Comparison of ENCODE assay signal across 12 mouse cellular contexts in the genomic region with DNA sequence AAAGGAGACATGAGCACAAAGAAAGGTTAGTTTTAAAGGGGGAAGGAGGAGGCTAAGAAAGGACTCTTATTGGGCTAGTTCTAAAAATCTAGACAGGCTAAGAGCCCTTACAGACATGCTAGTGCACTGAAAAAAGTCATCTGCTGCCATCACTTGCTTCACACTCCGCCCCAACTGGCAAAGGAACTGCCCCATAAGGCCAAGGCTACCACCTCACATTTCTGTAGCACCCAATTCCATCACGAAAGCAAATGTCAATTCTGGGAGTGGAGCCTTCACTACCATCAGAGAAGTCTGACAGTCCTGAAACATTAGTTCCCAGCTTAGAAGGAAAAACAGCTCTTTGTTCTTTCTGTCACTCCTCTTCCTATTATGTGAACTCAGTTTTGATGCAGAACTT. TPM values are rescaled to one million over a fixed set of nuclear protein-coding genes. Genes with fewer than 3 reads are reported as not detected.
DNase-seq lines count a peak whose midpoint lies in the region; ATAC-seq lines count a peak whose summit lies in the region.
"Had no signal": no experiment of that assay in that cellular context is flagged by ENCODE, and none has a peak within 500 bp of the region (broad histone marks: within the 10 kb centered on the region; RNA-seq: fewer than 3 reads in every experiment).

No protein-coding gene starts in this region.

- ATAC-seq in heart, embryonic 13.5 days (ENCODE audit: extremely low read depth, insufficient number of reproducible peaks, low FRiP score, low TSS enrichment) = no peak
- ATAC-seq in neural tube, embryonic 12.5 days (ENCODE audit: low FRiP score, low read depth) = no peak
- ATAC-seq in lung, embryonic 16.5 days (ENCODE audit: low read depth) = no peak
- ATAC-seq in neural tube, embryonic 15.5 days (ENCODE audit: low FRiP score) = no peak
- ATAC-seq: liver, postnatal 0 days had no signal

- H3K4me1 ChIP-seq in heart, embryonic 13.5 days = peaks cover 47% of the 10 kb centered on the region
- peaks cover 35% of the 10 kb centered on the region for H3K4me1 ChIP-seq in neural tube, embryonic 12.5 days
- H3K4me1 ChIP-seq in lung, embryonic 16.5 days (replicated peaks; ENCODE audit: control insufficient read depth, insufficient read depth, low read length) = peaks cover 43% of the 10 kb centered on the region
- H3K4me1 ChIP-seq in neural tube, embryonic 15.5 days = peaks cover 48% of the 10 kb centered on the region

- DNase-seq in heart, adult 8-10 months (ENCODE audit: low spot score) = no peak
- no peak for DNase-seq in neural tube, embryonic 10.5 days (ENCODE audit: extremely low spot score, low spot score)
- DNase-seq in cerebellum, adult 9-10 months = no peak
- DNase-seq in layer of hippocampus, adult 9-10 months (ENCODE audit: low spot score) = no peak
- DNase-seq: cerebellum, adult 9-11 months; liver, postnatal 0 days; thymus, postnatal 14 days had no signal

- no peaks in the 10 kb centered on the region for H3K9me3 ChIP-seq in heart, embryonic 13.5 days
- no peaks in the 10 kb centered on the region for H3K9me3 ChIP-seq in neural tube, embryonic 12.5 days
- no peaks in the 10 kb centered on the region for H3K9me3 ChIP-seq in lung, embryonic 16.5 days (ENCODE audit: control insufficient read depth, low read length)
- no peaks in the 10 kb centered on the region for H3K9me3 ChIP-seq in neural tube, embryonic 15.5 days (replicated peaks)
- H3K9me3 ChIP-seq: limb, embryonic 10.5 days had no signal

- no peak overlapping the region for H3K27ac ChIP-seq in heart, embryonic 13.5 days (replicated peaks)
- H3K27ac ChIP-seq in neural tube, embryonic 12.5 days = no peak overlapping the region
- H3K27ac ChIP-seq in lung, embryonic 16.5 days (ENCODE audit: low read length) = peak overlapping the region; percentile 67; the same call in 1 of the 2 replicates
- no peak overlapping the region for H3K27ac ChIP-seq in neural tube, embryonic 15.5 days (replicated peaks)
- H3K27ac ChIP-seq: limb, embryonic 10.5 days had no signal

- 0 out of 2 replicates have a peak, but pooled peaks cover 6% of the 10 kb centered on the region for H3K36me3 ChIP-seq in heart, embryonic 13.5 days
- no peaks in the 10 kb centered on the region; the same call in 1 of the 2 replicates for H3K36me3 ChIP-seq in neural tube, embryonic 12.5 days
- H3K36me3 ChIP-seq in lung, embryonic 16.5 days (ENCODE audit: control insufficient read depth, insufficient read depth, low read length) = no peaks in the 10 kb centered on the region; the same call in 1 of the 2 replicates
- H3K36me3 ChIP-seq in neural tube, embryonic 15.5 days = no peaks in the 10 kb centered on the region

- H3K9ac ChIP-seq in heart, embryonic 13.5 days = peak overlapping the region; percentile 19; the same call in 1 of the 2 replicates
- H3K9ac ChIP-seq in neural tube, embryonic 12.5 days = no peak overlapping the region
- H3K9ac ChIP-seq in lung, embryonic 16.5 days (ENCODE audit: low read length) = no peak overlapping the region
- no peak overlapping the region for H3K9ac ChIP-seq in neural tube, embryonic 15.5 days (replicated peaks)
- H3K9ac ChIP-seq: liver, postnatal 0 days had no signal

- H3K4me3 ChIP-seq in heart, embryonic 13.5 days = no peak overlapping the region
- H3K4me3 ChIP-seq in neural tube, embryonic 12.5 days = no peak overlapping the region
- no peak overlapping the region for H3K4me3 ChIP-seq in lung, embryonic 16.5 days (ENCODE audit: low read length)
- no peak overlapping the region for H3K4me3 ChIP-seq in neural tube, embryonic 15.5 days (replicated peaks)
- H3K4me3 ChIP-seq: limb, embryonic 10.5 days had no signal

- 68% methylated on average over 2 of the region's 2 CpGs for WGBS in heart, embryonic 13.5 days
- 89% methylated on average over 2 of the region's 2 CpGs for WGBS in neural tube, embryonic 12.5 days
- 26% methylated on average over 2 of the region's 2 CpGs for WGBS in lung, embryonic 16.5 days
- 82% methylated on average over 2 of the region's 2 CpGs for WGBS in neural tube, embryonic 15.5 days

- no peak overlapping the region for H3K4me2 ChIP-seq in heart, embryonic 13.5 days
- H3K4me2 ChIP-seq in neural tube, embryonic 12.5 days (replicated peaks) = peak overlapping the region; percentile 97; the same call in 1 of the 2 replicates
- H3K4me2 ChIP-seq in lung, embryonic 16.5 days (ENCODE audit: low read depth, low read length) = peak overlapping the region; percentile 33; the same call in 1 of the 2 replicates
- H3K4me2 ChIP-seq in neural tube, embryonic 15.5 days = peak overlapping the region; percentile 87; the same call in 1 of the 2 replicates

- H3K27me3 ChIP-seq in heart, embryonic 13.5 days (replicated peaks) = no peaks in the 10 kb centered on the region
- H3K27me3 ChIP-seq in neural tube, embryonic 12.5 days (replicated peaks) = no peaks in the 10 kb centered on the region
- no peaks in the 10 kb centered on the region for H3K27me3 ChIP-seq in lung, embryonic 16.5 days (ENCODE audit: control insufficient read depth, insufficient read depth, low read depth, low read length)
- no peaks in the 10 kb centered on the region for H3K27me3 ChIP-seq in neural tube, embryonic 15.5 days (replicated peaks)

RNA-seq across cellular contexts. Expression of gene Arhgap35, which starts 4.4 kb away (rescaled TPM):
- 13.0 and 13.3 TPM in 2 replicates for polyA plus RNA-seq in heart, embryonic 13.5 days (2015; fragmentation: Nextera tagmentation; extraction: Ambion mirVana)
- total RNA-seq in heart, adult 8-10 months (2022) = 10 to 100 TPM; 30.2 to 38.1 (median 35.6) TPM
- polyA plus RNA-seq in neural tube, embryonic 12.5 days (2016; fragmentation: Nextera tagmentation; extraction: Ambion mirVana) = 33.5 and 36.8 TPM in 2 replicates
- 16.4 and 17.8 TPM in 2 replicates for polyA plus RNA-seq in lung, embryonic 16.5 days (2015; fragmentation: Nextera tagmentation; extraction: Ambion mirVana)
- polyA plus RNA-seq in neural tube, embryonic 15.5 days (2015; fragmentation: Nextera tagmentation; extraction: Ambion mirVana) = 26.0 and 27.4 TPM in 2 replicates
